Mouse (Mus musculus): ENCODE data around the gene Fpgt.

- TF ChIP-seq CTCF (IDR thresholded peaks at IDR 0.05; ENCODE audit: low read depth, low read length) = no peak
- TF ChIP-seq POLR2A (IDR thresholded peaks at IDR 0.05; ENCODE audit: insufficient read depth, low read length) = no peak
These were observed 6.1 kb upstream of the Fpgt start for GRCm38 (mm10) chr3:155099266-155099665.
